Mouse (Mus musculus) liver, postnatal 0 days (tissue): ENCODE results near the gene Mapk6.

Experiments used
- CTCF ChIP-seq: sonication (generic); IDR thresholded peaks from 2 replicates; pipeline ENCODE4 v1.5.1; 2016; ENCODE audit warnings: antibody characterized with exemption, low read depth
- EP300 ChIP-seq: IDR thresholded peaks from 2 replicates; pipeline ENCODE4 v1.6.1; 2016; ENCODE audit warnings: antibody characterized with exemption, low read depth, mild to moderate bottlenecking

DNA sequence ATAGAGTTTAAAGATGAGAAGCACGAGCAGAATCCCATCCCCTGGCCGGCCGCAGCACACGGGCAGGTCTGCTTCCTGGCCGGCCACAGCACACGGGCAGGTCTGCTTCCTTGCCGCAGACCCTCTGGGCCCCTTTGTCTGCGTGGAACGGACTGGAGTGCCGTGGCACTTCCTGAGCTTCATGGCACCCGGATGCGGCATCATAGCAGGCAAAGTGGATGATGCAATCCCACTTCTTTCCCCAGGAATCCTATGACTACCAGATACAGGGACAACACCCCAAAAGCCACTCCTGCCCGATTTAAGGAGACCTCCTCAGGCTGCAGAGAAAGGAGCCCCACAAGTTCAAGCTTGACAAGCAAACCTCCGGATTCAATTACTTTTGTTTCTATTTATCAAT lies 27.0 kb downstream of the Mapk6 start:
- no peak for TF ChIP-seq CTCF
- TF ChIP-seq EP300 = no peak
